Mouse (Mus musculus) thymus, postnatal 0 days (tissue): ENCODE data around the gene Zswim4. TPM values are rescaled to one million over a fixed set of nuclear protein-coding genes. Genes with fewer than 3 reads are reported as not detected.
A peak's percentile ranks its signal among the peaks of the same experiment; 100 is the strongest.

Experiments
- DNase-seq: peaks from one replicate; pipeline ENCODE4 v3.0.0-alpha.2; 2015; ENCODE audit warnings: low spot score
- microRNA counts: library from miRNA; unstranded; fragments of <30 nt; microRNA quantifications from one replicate; lab custom pipeline; 2015
- microRNA-seq: library from miRNA; unstranded; fragments of <30 nt; microRNA quantifications from one replicate; pipeline ENCODE4, GENCODE M21; 2016; ENCODE audit warnings: borderline number of aligned reads
- polyA plus RNA-seq: library from polyadenylated mRNA; unstranded; fragments of >200 nt; fragmentation: Nextera tagmentation; extraction: Ambion mirVana; gene quantifications from 2 replicates; pipeline ENCODE4 v1.2.1, GENCODE M21; 2015

Gene Zswim4
- polyA plus RNA-seq, 1 experiment from 2014 or later: 12.7 TPM

DNA sequence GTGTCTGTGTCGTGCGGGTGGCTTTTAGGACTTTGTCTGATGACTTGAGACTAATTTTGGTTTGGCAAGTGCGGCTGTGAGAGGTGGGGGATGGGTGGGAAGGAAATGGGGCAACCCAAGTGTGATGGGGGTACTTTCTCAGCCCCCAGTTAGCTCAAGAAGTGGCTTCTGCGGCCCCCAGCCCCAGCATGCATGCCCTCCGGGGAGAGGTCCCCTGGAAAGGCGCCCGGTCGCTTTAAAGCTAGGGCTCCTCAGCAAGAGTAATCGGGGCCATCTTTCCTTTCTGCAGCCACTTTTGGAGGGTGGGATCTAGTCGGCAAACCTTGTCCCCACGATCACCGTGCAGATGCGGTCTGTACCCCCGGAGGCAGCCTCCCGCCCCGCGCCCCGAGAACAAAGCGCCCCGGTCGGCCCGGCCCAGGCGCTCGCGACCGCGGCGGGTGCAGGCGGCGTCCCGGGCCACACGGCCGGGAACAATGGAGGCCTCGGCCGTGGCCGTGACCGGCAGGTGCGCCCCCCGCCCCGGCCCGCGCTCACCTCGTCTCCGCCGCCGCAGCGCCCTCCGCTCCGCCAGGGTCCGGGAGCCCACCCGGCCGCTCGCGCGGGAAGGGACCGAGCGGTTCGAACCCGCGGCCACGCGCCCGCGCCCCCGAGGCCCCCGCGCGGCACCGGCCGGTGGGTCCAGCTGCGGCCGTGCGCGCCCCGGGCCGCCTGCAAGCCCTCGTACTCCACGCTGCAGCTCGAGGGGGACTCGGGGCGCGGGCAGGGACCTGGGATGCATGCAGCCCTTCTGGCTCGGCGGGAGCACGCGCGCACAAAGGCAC is 53.4 kb downstream of the Zswim4 start:
- peak; percentile 79 for DNase-seq

DNA sequence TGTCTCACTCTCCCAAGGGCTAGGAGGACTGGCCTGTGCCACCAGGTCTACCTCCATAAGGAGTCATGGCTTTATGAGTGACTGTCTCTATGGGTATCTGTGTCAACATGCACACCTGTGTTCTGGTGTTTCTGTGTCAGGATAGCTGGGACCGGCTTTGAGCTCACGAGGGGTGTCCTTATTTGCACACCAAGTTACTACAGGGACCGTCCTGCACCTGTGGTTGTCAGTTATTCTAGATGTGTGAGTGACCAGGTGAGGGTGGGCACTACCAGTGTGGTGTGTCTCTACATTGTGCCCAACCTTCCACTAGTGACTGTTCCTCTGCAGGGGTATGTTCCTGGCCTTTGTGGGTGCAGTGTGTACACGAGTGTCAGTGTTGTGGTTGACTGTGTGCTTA is 54.0 kb downstream of the Zswim4 start:
- DNase-seq: peak; percentile 49

DNA sequence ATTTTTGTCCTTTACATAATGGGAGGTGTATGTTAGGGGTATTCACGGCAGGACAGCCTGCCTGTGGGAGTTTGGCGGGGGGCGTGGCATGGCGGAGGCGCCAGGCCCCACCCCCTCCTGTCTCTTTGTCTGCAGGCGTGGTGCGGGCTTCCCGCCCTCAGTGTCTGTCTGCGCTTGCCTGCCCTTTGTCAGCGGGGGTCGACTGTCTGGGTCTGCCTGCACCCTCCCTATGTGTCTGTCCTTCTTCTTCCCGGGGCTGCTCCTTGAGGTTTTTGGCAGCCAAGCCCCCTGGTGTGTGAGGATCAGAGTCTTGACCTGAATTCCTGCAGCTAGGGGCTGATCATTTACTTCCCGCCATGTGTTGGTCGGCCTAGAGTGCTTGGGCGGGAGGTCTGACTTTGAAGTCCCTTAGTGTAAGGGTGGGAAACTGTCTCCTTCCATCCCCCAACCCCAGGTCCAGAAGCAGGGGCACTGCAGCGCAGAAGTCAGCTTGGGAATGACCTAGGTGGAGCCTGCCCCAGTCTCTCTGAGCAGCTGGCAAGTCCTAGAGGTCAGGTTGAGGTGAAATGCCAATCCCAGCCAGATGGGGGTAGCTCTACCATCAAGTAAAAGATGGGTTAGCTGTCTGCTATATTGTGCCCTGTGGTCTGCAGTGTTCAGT is 56.2 kb downstream of the Zswim4 start:
- peak; percentile 68 for DNase-seq

DNA sequence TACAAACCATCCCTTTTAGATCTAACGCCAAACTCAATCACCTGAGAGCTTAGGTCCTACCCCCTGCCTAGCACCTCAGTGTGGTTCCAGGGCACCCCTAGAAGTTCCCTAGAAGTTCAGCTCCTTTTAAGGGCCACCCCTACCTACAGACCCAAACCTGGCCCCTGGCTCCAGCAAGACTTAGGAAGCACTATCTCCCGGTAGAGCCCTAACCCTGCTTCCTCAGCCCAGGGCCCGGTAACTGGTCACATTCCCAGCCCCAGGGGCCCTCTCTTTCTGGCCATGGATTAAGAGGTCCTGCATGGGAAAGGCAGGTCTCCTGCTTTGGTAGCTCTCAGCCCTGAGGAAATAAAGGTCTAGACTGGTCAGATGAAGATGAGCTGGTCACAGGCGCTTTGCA is 56.9 kb downstream of the Zswim4 start:
- DNase-seq: no peak

DNA sequence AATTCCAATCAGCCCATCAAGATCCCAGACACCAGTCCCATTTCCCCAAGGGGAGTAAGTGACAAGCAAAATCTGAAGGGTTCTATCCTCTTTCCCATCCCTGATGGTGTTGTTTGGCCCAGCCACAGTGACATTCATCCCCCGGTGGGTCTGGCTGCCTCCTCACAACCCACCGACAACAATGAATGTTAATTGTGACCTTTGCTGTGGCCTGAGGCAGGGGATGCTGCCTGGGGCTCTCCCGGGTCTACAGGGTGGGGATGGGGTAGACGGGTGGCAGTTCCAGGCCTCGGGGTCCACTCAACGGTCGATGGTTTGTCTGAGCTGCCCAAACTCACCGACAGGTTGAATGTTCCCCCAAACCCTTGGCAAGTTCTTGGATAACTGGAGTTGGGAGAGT is 58.3 kb downstream of the Zswim4 start:
- DNase-seq: no peak

DNA sequence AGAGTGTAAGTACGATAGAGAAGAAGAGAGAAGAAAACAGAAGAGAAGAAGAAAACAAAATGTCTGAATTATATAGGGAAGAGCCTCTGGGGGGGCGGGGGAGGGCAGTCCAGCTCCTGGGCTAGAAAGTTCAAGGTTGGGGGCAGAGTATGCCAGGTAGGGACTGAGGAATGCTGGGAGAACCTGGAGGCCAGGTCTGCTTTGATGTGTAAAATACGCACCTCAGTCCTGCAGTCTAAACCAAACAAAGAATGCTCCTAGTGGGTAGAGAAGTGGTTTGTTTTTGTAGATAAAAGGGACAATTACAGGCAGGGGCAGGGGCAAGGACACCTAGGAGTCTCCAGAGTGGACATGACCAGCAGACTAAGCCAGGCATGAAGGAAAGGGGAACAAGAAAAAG is 59.5 kb downstream of the Zswim4 start:
- no peak for DNase-seq

DNA sequence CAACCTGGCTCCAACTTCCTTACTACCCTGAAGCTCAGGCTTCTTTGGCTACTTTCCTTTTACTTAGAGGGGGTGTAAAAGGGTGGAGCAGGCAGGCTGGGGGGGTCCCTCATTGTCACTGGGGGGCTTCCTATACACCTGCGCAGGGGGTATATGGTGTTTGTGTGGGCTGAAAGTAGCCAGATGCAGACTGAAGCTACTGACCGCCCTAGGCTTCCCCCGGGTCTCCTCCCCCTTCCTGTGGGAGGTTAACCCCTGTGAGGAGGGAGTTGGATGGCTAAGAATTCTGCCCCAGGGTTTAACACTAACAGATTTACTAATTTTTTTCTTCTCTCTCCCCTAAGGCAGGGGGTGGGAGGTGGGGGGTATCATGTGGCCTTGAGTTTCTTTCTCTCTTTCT is 60.3 kb downstream of the Zswim4 start:
- DNase-seq: no peak

DNA sequence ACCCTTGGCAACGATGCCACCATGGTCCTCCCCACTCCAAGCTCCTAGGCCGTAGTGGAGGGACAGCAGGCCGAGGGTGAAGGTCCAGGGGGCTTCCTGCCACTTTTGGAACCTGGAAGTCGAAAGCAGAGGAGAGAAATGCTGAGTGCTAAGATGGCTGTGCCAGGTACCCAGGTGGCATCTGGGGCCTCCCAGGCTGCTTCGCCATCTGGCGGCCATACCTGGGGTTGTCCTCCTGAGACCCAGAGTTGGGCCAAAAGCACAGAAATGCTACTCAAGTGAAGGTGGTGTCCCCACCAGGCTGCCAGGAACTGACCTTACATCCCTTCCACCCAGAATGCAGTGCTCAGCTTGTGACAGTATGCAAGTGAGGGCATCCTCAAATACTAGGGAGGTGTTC is 63.0 kb downstream of the Zswim4 start:
- no peak for DNase-seq

DNA sequence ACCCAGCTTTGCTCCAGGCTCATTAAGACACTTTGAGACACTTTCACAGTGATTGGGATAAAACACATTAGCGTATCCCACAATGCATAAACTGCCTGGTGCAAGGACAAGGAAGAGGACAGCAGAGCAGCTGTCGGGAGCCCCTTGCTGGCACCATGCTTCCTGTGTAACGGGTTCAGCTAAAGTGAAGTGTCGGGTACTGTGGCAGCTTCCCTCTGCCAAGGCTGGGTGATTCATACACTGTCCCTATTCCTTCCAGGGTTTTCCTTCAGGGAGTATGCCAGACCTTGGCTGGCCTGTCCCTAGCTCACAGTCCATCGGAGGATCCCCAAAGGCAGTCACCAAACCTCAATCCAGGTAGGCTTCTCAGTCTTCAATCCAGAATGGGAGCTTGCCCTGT is 66.8 kb downstream of the Zswim4 start:
- no peak for DNase-seq

DNA sequence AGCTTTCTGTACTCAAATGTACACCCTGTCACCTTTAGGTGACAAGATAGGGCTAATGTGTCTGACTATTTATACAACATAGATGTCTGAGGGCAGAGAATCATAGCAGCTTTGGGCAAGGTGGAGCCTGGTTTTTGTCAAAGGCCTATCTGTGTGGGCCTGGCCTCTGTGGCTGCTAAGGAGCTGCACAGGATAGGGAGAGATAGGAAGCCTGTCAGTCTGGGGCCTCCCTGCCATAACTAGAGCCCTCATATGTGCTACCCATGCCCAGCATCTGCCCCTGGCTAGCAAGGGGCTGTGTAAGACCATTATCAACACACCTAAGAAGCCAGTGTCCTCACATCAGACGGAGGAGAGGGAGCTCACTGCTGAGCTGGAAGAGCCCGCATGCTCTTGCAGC is 69.2 kb downstream of the Zswim4 start:
- no peak for DNase-seq

MicroRNAs within 50 kb of the gene (microRNA counts, 519-probe panel; counts per million panel counts)
- 4,229 counts per million, percentile 79 among the panel's probes with 10 or more counts for microRNA mmu-miR-181c (lab: Ali Mortazavi, UCI)
- 7,386 counts per million, percentile 95 among the panel's probes with 10 or more counts for microRNA mmu-miR-23a (lab: Ali Mortazavi, UCI)
- 7,776 counts per million, percentile 96 among the panel's probes with 10 or more counts for microRNA mmu-miR-27a (lab: Ali Mortazavi, UCI)

Small RNAs within 50 kb of the gene (microRNA-seq; reads per million reads assigned to microRNA genes)
- gene Mir181c (9,813 reads per million, percentile 91 among the genes with 10 or more reads in this experiment), gene Mir181d (6,324 reads per million, percentile 89 among the genes with 10 or more reads in this experiment), gene Mir23a (26,645 reads per million, percentile 98 among the genes with 10 or more reads in this experiment), gene Mir24-2 (not detected), gene Mir27a (1,375 reads per million, percentile 75 among the genes with 10 or more reads in this experiment), gene Mir3074-2 (not detected)

Other genes starting within 250 kb of the Zswim4 start
- 10.7 and 11.5 TPM in 2 replicates for gene Samd1, start 239.4 kb downstream of the Zswim4 start, polyA plus RNA-seq
- 0.86 and 1.1 TPM in 2 replicates for gene 1700067K01Rik, start 235.6 kb downstream of the Zswim4 start, polyA plus RNA-seq
- 0.23 and 0.60 TPM in 2 replicates for gene 2210011C24Rik, start 224.9 kb downstream of the Zswim4 start, polyA plus RNA-seq
- 5.1 and 5.8 TPM in 2 replicates for gene Palm3, start 215.6 kb downstream of the Zswim4 start, polyA plus RNA-seq
- gene Il27ra, start 194.5 kb downstream of the Zswim4 start, polyA plus RNA-seq: 20.3 and 20.5 TPM in 2 replicates
- 5.3 and 5.7 TPM in 2 replicates for gene Rln3, start 192.1 kb downstream of the Zswim4 start, polyA plus RNA-seq
- 0.90 TPM in 2 replicates for gene Gm10643, start 171.9 kb downstream of the Zswim4 start, polyA plus RNA-seq
- 5.4 and 6.1 TPM in 2 replicates for gene Rfx1, start 170.2 kb downstream of the Zswim4 start, polyA plus RNA-seq
- gene Dcaf15, start 132.3 kb downstream of the Zswim4 start, polyA plus RNA-seq: 14.7 and 18.1 TPM in 2 replicates
- 2.1 and 2.3 TPM in 2 replicates for gene Podnl1, start 111.1 kb downstream of the Zswim4 start, polyA plus RNA-seq
- gene Cc2d1a, start 89.1 kb downstream of the Zswim4 start, polyA plus RNA-seq: 18.9 and 20.1 TPM in 2 replicates
- gene 4930432K21Rik, start 89.0 kb downstream of the Zswim4 start, polyA plus RNA-seq: 1.3 and 1.4 TPM in 2 replicates
- gene Nanos3, start 51.8 kb downstream of the Zswim4 start, polyA plus RNA-seq: 5.3 and 6.2 TPM in 2 replicates
- gene D8Ertd738e, start 12.7 kb upstream of the Zswim4 start, polyA plus RNA-seq: 403 and 424 TPM in 2 replicates
- 80.0 and 85.4 TPM in 2 replicates for gene Mri1, start 20.3 kb upstream of the Zswim4 start, polyA plus RNA-seq
- 19.7 and 24.5 TPM in 2 replicates for gene Ccdc130, start 33.3 kb upstream of the Zswim4 start, polyA plus RNA-seq
- 1.6 and 2.3 TPM in 2 replicates for gene Cacna1a, start 151.4 kb upstream of the Zswim4 start, polyA plus RNA-seq